Mouse (Mus musculus) gastrocnemius, adult 8-10 months (tissue): ENCODE measurements around the gene Htr7. TPM values are rescaled to one million over a fixed set of nuclear protein-coding genes. Genes with fewer than 3 reads are reported as not detected.

Experiments
- DNase-seq, 2 experiments: peaks; one replicate each; pipeline ENCODE4 v3.0.0; 2022; ENCODE audit warnings: low spot score in 2 of 2
- total RNA-seq, 4 experiments: library from RNA; stranded (reverse); gene quantifications; 2 replicates each; pipeline ENCODE4 v1.2.4; 2022

The Htr7 gene
- total RNA-seq = under 1 TPM; 0.16 to 0.38 (median 0.25) TPM

DNA sequence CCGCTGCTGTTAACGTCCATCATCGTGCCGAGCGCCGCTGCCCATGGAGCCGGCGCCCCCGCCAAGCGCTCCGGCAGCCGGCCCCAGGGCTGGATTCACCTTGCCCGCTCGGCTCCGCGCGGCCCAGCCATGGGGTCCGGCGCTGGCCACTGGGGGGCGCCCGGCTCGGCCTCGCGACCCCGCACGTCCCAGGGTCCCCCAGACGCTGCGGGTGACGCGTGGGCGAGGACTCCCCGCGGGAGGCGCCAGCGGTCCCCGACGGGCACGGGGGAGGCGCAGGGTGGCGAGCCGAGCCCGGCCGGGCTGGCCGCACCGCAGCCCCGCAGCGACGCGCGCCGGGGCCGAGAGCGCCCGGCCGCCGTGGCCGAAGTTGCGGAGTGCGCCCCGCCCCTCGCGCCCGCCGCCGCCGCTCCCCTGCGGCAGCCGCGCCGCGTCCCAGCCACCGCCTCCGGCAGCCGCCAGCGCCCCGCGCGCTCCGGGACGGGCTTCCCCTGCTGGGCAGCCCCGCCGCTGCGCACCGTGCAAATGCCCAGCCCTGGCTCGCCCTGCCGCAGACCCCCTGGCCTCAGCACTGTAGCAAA is at the start of gene Htr7:
TSS of gene Htr7 (minus strand) at position 277 of the 581 bp plus-strand sequence.
- DNase-seq = no peak

DNA sequence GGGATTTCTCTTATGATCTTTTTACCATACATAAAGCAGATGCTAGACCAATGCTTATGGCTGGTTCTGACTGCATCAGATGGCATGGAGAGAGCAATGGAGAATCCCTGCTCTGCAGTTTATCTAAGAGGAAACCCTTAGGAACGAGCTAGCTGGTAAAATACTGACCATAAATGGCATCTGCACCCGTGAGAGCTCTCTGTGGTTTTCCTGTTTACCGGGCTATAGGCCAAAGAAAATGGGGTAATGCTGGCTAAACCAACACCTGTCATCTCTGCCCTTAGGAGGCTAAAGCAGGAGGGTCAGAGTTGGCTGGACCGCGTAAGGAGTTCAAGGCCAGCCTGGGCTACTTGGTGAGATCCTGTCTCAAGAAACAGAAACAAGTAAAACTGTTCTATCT is 46.6 kb upstream of the Htr7 start:
- no peak for DNase-seq

DNA sequence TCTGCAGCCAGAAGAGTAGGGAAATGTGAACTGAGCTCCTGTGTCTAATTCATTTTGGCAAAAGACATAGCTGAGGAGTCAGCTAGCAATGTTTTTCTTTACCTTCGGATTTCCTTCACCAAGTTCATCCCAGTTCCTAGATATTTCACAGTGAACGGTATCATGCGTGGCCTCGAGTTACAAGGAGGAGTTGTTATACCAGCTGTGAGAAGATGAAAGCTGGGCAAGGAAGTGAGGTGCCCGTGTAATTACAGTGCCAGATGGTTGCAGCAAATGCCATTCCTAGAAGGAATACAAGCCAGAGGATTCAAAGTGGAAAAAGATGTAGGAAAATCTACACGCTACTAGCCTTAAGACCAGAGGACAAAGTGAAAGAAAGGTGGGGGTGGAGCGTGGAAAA is 41.6 kb upstream of the Htr7 start:
- DNase-seq = no peak

DNA sequence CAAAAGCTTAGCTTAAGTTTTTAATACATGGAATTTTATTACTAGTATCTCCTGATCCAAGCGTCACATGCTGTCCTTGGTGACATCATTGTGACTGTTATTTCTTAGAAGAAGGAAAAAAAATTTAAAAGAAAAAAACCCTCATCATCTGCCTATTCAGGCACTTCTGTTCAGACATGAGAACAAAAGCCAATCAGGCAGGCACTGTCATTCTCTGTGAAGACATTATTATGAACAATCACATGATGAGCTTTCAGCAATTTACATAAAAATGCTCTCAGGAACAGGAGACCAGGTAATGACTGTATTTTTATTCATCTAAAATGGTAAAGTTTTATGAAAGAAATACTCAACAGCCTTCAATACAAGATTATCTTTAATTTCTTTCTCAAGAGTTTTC is 41.0 kb upstream of the Htr7 start:
- DNase-seq = no peak

DNA sequence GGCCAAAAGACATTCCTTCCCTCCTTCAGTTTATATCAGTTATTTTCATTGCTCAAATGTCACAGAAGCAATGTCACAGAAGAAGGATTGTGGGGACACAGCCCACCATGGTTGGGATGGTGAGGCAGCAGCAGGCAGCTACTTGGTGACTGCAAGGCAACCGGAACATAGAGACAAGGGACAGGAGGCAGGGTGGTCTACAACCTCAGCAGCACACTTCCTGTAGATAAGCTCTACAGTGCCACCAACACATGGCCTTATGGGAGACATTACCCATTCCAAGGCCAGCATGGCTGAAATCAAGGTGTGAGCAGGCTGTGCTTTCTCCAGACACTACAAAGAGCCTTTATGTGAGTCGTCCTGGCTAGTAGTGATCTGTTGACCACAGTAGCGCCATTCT is 39.9 kb upstream of the Htr7 start:
- no peak for DNase-seq

DNA sequence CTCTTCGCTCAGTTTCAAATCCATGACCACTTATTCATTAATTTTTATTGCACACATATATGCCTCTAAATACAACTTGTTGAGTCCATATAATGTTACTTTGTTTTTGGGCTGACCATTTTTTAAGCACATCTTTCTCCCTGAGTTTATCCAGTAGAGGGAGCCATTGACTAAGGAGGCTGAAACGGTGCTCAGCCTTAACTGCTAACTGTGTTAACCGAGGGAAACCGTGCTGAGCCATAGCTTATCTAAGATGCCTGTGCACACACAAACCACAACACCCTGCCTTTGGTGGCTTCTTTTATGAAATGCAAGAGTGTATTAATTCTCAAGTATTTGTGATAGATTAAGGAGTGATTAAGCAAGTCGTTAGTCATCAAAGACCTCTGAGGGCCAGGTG is 33.5 kb upstream of the Htr7 start:
- no peak for DNase-seq

DNA sequence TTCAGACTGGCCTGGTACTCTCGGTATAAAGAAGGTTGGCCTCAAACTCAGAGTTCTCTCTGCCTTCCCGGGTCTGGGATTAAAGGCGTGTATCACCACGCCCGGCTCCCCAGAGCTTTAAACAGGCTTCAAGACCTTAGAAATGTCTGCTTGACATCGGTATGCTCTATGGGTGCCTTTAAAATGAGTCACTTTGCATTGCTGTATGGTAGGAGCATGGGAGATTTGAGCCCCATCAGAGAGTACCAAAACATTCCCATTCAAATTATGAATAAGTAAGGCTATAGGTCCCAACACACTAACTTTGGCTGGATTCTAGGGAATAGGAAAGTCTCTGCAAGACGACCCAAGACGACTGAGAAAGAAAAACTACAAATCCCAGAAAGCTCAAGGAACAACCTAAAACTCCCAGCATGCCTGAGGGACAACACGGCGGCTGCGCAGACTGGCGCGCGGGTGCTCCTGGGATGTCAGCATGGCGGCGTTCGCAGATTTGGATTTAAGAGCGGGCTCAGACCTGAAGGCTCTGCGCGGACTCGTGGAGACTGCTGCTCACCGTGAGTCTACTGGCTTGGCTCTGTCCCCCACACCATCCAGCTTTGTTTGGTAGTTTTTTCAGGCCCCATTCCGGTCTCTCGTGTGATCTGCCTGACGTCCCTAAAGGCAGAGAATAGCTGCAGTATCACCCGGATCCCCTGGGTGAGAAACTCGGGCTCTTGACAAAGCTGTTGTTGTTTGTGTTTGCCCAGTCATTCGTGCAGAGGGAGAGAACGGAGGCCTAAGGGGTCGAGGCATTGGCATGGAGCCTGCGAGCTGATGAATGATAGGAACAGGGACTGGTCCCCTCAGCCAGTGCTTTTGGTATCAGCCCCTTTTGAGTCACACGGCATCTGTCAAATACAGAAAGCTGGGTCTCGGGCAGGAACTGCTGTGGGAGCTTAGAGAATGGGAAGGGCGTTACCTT is 26.2 kb upstream of the Htr7 start, which contains the start of gene Rpp30:
TSS of gene Rpp30 (plus strand) at position 455 of the 964 bp plus-strand sequence.
- peak; percentile 60 to 77 for DNase-seq

DNA sequence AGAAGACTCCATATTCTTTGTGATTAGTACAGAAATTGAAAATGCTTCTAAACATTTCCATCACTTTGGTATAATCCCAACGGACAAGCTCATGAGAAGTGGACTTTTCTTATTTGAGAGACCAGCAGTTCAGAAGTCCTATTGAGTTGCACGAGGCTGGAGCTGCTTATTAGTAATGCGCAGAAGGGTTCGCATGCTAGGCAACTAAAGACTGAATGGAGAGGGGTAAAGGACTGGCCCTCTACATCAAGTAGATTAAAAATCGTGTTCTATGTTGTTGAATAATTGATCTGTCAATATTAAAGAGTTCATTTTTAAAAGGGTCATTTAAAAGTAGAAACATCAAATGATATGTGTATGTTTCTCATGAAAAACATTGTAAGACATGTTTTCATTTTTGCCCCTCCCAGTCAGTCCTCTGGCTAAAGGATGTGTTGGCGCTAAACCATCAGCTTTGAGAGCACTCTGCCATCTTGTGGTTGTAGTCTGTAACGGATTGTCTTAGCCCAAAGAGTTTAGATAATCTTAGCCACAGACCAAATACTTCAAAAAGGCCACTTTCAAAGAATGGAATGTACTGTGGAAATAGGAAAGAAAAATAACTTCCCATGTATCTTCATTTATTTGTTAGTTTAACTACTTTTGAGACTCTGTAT is 25.4 kb upstream of the Htr7 start:
- no peak for DNase-seq

DNA sequence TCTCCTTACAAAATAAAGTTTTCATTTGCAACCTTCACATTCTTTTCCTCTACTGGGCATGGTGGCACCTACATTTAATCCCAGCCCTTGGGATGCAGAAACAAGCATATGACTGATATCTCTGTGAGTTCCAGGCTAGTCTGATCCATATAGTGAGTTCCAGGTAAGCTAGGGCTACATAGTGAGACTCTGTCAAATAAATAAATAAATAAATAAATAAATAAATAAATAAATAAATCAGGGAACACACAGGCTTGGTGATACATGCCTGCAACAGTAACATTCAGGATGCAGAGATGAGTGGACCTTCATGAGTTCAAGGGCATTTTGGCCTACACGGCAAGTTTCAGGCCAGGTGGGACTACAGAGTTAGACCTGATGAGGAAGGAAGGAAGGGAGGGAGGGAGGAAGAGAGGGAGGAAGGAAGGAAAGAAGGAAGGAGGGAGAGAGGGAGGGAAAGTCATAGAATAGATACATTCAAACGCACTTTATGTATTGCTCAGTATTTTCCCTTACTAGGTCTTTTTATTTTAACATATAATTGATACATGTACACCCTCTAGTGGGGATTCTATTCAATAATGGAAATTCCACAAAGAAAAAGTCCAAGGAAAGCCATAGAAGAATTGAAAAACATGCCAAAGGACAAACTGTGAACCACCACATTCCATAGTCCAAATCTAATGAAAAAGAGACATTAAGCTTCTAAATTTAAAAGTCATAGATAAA is 5.7 kb upstream of the Htr7 start:
- DNase-seq = no peak

DNA sequence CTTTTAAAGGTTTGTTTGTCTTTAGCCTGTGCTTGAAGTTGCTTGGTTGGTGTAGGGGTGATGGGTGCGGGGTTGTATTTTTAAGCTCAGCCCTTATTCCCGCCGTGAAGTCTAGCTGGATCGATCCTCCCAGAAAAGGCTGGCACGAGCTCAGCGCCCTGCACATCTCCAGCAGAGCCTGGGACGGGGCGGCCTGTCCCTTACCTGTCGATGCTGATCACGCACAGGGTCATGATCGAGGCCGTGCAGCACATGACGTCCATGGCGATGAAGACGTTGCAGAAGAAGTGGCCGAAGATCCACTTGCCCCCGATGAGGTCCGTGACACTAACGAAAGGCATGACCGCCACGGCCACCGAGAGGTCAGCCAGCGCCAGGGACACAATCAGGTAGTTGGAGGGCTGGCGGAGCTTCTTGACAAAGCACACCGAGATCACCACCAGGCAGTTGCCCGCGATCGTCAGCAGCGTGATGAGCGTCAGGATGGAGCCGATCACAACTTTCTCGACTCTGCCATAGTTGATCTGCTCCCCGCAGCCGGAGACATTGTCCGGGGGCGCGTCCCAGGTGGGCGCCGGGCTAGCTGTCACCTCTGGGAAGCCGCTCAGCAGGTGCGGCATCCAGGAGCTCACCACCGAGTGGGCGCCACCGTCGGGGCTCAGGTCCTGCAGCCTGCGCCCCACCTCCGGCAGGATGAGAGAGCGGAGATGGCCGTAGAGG is 645 bp downstream of the Htr7 start:
- DNase-seq = no peak

DNA sequence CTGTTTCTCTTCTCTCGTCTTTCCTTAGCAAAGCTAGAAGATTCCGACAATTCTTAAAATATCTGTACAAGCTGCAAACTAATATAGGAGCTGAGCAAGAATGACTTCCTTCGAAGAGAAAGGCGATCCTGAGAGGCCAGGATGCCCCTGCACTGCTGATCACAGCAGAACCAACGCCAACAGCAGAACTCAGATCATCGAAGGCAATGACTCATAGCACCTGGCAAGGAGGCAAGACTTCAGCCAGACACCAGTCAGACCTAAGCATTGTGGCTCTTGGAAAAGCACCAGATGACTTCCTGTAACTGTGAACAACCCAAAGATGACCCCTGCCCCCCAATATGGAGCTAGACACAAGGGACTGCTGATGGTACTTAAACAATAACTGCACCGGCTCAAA is 11.3 kb downstream of the Htr7 start:
- DNase-seq = no peak

DNA sequence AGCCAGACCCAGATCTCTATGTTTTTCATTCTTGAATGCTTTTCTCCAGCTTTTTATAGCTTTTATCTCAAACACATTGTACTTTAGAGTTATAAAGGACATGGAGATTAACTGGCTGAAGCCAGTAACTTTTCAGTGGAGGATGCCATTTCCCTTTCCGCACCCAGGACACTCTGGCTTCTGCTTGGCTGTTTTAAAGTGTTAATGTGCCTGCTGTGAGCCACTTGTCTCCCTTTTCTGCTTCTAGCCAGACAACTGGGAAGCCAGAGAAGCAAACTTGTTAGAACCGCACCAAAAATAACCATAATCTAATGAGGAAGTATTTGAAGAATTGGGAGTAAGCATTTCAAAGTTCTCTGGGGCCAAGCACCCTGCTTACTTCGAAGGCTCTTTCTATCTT is 42.5 kb downstream of the Htr7 start:
- no peak for DNase-seq

DNA sequence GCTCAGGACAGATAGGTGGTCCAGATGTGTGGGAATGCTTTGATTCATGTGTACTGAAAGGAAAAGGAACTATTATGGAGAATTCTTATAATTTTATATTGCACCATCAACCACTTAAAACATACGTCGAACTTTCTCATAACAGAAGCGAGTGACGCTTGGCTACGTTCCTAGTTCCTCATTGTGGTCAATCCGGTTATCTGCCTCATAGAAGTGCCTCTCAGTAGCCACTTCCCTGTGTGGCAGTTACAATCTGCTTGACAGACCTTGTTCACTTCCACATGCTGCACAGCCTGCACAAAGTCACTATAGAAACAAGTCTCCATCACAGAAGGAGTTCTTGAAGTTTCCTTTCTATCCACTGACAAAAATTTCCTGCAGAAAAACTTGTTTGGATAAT is 51.0 kb downstream of the Htr7 start:
- no peak for DNase-seq

DNA sequence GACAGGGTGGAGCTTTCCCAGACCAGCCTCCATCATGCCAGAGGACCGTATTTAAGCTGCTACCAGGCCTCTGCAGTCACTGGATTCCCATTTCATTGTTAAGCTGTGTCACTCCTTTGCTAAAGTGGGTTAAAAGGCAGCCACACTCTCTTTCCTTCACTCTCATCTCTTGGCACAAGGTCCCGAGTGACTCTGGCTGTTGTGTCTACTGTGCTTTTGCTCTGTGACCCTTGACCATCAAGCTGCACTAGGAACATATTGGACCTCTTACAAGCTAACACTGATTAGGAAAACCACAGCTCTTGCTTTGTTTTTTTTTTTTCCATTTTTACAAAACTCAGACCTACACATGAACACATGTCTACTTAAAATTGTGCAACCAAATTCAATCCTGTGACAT is 52.3 kb downstream of the Htr7 start:
- DNase-seq = no peak

DNA sequence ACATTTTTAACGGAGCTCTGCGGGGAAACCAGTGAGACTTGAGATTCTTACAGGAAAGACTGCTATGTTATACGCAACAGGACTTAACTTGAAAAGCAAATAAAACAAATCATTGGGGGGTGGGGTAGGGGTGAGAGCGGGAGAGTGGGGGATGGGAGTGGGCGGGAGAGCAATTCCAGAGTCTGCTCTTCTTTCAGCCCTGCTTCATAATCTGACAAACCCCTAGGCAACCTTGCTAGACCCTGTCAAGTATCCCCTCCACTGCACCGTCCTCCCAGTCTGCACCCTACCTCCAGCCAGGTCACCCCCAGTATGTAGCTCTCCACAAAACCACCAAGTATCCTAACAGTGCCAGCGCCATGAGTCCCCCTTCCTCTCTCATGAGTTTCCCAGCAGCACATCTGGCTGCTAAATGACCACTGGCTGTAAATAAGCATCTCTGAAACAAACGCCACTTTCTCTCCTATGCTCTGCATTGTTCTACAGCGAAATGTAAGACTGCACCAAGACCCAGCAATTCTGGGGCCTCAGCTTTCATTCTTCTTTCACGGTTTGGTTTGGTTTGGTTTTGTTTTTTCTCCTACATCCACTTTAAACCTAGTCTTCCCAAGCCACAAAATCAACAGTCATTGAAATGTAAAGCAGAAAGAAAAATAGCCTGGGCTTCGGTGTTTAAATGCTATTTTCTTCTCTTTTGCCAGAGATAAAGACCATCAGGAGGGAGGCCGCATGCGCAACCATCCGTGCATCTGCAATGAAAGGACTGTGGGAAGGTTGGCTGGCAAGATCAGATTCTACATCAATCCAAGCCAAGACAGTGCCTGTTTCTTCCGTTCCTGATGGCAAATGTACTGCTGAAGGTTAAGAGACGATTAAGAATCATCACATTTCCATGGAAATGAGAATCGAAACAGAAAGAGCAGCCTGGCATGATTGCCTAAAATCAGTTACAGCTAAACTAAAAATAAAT is 54.5 kb downstream of the Htr7 start:
- DNase-seq = no peak

DNA sequence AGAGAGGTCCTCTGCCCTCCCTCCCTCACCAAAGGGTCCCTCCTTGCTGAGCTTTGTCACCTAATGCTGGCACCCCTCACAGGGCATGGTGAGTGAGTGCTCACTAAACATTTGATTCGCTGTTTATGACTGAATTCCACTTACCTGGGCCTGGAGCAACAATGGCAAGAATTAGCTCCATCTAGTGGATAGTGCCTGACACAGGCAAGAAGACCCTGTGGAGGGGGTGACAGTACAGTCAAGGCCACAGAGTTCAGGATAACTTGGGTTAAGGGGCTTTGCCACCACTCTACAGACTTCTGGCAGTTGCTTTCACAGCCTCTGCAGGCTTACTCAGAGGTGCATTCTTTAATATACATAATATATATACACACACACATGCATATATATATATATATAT is 55.8 kb downstream of the Htr7 start:
- no peak for DNase-seq

DNA sequence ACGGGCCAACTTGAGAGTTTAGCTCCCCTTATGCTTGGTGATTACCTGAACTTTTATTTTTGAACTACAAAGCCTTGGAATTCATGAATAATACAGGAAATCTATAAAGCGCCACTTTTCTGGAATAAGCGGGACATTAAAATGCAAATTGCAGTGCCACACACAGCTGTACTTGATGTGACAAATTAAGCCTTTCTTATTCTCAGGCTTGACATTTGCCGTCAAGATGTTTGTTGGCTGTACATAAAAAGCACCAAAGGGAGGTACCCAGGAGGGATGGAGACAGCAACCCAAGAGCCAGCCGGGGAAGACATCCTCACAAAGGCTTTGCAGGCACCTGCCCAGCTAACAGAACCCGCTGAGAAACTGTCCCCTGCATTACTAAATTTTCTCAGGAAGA is 56.4 kb downstream of the Htr7 start:
- DNase-seq = no peak

DNA sequence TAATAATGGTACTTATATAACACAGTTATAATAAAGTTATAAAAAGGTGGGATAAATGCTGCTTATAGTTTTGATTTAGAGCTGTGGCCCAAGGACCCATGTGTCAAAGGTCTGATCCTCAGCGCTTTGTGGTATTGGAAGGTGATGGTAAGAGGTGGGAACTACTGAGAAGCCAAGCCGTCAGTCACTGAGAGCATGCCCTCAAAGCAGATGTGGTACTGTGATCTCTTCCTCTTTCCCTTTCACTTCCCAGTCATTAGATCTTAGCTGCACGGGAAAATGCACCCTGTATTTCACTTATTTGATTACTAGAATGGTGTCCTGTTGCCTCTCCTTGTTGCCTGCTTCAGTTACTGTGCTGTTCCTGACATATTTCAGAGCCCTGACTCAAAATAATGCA is 59.9 kb downstream of the Htr7 start:
- no peak for DNase-seq

DNA sequence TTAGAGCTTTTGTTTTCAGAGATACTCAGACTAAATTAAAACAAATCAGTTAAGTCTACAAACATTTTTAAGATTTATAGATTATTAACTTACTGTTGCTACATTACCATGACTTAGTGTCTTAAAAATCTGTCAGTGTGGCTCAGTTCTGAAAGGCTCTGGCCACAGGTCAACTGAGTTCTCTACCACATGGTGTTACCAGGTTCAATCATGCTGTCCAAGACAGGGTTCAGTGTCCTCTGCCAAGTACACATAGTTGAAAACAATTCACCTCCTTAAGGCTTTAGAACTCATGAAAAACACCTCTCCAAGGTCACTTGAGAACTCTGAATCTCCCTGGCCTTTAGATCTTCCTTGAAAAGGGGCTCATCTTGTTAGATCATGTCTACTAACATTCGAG is 69.8 kb downstream of the Htr7 start:
- DNase-seq = no peak

DNA sequence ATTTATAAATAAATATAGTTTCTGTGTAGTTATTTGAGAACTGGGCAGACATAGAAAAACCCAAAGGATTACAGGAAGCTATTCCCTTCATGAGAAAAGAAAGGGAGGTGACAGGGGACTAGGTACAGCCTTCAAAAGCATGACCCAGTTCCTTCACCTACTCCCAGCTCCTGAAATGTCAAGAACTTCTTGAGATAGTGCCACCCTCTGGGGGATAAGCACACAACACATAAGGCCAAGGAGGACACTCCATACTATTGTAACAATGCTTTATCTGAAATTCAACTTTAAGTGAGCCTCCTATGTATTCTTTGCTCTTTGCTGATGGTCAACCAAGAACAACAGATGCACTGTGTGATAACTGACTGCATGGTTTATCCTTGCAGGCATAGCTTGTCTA is 82.6 kb downstream of the Htr7 start:
- DNase-seq = no peak
